Mouse (Mus musculus) T-helper 17 cell (primary cell): ENCODE measurements around the gene Rpl23.

ENCODE experiments used
- in situ Hi-C, 2 experiments: fragments of 300-600 bp; cut with MboI, MseI; formaldehyde crosslinking; loops; 1 replicate in 1 of 2; 2 replicates in 1 of 2; pipeline ENCODE4 v1.15.1; 2025; ENCODE audit warnings: high pct_unique_total_duplicates in 2 of 2

The Rpl23 gene

DNA sequence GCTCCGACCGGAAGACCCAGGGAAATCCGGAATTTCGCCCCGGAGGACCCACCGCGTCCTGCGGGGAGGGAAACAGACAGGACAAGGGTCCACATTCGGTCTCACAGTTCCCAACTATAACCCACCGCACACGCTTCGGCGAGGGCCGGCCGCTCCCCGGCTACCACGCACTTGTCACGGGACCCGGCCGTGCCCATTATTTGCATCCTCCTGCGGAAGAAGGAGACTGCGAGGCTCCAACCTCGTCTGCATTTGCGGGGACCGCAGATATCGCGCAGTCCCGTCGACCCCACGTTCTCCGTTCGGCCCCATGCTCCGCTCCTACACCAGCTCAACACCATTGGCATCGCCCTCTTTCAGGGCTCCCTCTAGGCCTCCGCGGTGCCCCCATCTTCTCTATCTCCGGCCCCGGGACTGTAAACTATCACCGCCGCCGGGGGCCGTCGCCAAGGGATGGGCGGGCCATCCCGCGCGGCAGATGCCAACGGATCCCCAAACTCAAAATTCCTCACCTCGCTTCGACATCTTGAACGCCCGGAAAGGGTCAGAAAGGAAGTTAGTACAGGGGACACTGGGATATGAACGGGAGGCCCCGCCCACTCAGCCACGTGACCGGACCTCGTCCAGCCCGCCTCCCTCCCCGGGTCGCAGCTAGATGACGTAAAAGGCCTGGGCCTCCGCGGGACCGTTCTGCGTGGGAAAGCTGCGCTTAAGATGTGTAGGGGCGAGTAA is at the start of gene Rpl23:
Gene Rpl23, minus strand, starts transcription at position 606 of the 732 bp plus-strand sequence.
- in situ Hi-C loops = loop anchor here in 1 of 2 experiments (10.0 kb wide), 1 partner anchor 423 kb away; the partner anchor contains the start of gene Cdk12

GRCm38 (mm10) chr11:97832001-97832400 is 49.8 kb upstream of the Rpl23 start:
- in situ Hi-C loops = loop anchor here in 1 of 2 experiments (25.0 kb wide), 1 partner anchor 1770 kb away; the partner anchor contains the start of gene Ube2z

DNA sequence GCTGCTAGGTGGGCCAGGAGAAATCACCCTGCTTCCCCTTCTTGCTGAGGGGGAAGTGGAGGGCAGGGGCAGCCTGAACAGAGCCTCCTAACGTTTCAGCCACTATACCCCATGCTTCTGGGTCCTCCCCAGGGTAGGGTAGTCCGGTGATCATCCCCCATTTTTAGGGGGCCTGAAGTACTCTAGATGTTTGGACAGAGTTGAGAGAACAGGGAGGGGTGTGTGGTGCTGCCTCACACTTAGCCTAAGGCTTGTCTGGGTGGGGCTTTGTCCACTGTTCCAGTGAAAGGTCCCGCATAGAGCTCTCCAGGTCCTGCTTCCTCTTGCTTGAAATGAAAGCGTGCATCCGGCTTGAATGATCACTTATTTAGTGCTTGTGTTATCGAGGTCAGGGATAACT is 48.3 kb upstream of the Rpl23 start:
- in situ Hi-C loops = loop anchor here in 1 of 2 experiments (25.0 kb wide), 1 partner anchor 1768 kb away; the partner anchor contains the start of gene Ube2z

DNA sequence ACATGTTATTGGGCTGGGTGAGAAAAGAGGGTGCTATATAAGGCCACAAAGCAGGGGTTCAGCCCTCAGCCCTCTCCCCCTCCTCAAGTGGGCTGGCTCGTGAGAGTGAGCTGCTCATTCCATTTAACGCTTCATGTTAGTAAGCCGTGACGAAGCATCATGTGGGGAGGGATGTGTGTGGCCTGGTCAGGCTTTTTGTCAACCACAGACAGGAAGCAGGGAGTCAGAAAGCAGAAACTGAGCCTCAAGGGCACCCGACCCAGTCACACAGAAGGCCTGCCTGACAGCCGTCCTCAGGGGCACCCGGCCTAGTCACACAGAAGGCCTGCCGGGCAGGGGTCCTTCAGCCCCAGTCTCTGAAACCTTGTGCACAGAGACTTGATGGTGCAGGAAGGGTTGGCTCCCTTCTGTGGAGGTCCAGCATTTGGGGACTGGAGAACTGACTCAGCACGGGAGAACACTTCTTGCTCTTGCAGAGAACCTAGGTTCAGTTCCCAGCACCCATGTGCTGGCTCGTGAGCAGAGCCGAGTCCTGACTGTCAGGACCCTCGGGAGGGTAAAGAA is 47.8 kb upstream of the Rpl23 start:
- in situ Hi-C loops = loop anchor here in 1 of 2 experiments (10.0 to 25.0 kb wide), 2 partner anchors 1525 to 1768 kb away; partner anchors contain the start of genes Hoxb5 and Ube2z

GRCm38 (mm10) chr11:97829365-97829764 is 47.1 kb upstream of the Rpl23 start:
- in situ Hi-C loops = loop anchor here in 1 of 2 experiments (10.0 to 25.0 kb wide), 2 partner anchors 1525 to 1767 kb away; partner anchors contain the start of genes Hoxb5 and Ube2z

GRCm38 (mm10) chr11:97827654-97828053 is 45.4 kb upstream of the Rpl23 start:
- in situ Hi-C loops = loop anchor here in 1 of 2 experiments (10.0 to 25.0 kb wide), 2 partner anchors 1523 to 1765 kb away; partner anchors contain the start of genes Hoxb5 and Ube2z

- in situ Hi-C loops = loop anchor here in 1 of 2 experiments (10.0 to 25.0 kb wide), 2 partner anchors 1522 to 1764 kb away; partner anchors contain the start of genes Hoxb5 and Ube2z
These were observed 44.2 kb upstream of the Rpl23 start for GRCm38 (mm10) chr11:97826414-97826813.

DNA sequence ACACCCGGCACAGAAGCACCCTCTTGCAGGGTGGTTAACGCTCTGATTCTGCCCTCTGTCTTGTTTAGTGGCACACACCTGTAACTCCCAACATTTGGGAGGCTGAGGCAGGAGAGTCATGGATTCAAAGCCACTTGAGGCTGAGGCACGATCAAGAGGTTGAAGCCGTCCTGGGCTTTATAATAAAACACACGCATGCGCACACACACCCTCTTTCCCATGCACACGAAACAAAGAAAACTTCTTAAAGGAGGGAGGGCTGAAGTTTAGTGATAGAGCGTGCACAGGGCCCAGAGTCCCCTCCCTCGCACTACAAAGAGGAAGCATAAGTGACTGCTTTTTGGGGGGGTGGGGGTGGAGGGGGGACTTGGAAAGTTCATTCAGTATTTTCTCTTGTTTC is 43.7 kb upstream of the Rpl23 start:
- in situ Hi-C loops = loop anchor here in 1 of 2 experiments (10.0 to 25.0 kb wide), 2 partner anchors 1521 to 1764 kb away; partner anchors contain the start of genes Hoxb5 and Ube2z

- in situ Hi-C loops = loop anchor here in 1 of 2 experiments (10.0 to 25.0 kb wide), 2 partner anchors 1520 to 1763 kb away; partner anchors contain the start of genes Hoxb5 and Ube2z
These were observed 43.1 kb upstream of the Rpl23 start for GRCm38 (mm10) chr11:97825295-97825694.

- in situ Hi-C loops = loop anchor here in 1 of 2 experiments (10.0 to 25.0 kb wide), 2 partner anchors 1520 to 1763 kb away; partner anchors contain the start of genes Hoxb5 and Ube2z
These were observed 42.7 kb upstream of the Rpl23 start for GRCm38 (mm10) chr11:97824895-97825294.

DNA sequence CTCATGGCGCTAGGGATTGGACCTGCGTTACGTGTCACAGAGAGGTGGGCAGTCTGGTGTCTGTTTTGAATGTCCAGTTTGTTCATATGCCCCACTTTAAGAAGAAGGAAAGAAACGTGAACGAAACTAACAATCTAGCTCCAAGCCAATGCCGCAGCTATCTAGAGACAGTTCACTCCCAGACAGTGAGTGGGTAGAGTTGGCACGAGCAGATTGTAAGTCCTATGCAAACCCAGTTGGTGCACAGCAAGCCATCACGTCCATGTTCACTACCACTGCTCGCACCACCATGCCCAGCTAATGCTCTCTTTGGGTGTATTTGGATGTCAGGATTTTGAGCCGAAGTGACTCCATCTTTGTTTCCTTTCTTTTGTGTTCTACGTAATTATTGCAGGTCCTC is 41.9 kb upstream of the Rpl23 start:
- in situ Hi-C loops = loop anchor here in 1 of 2 experiments (10.0 kb wide), 1 partner anchor 1519 kb away; the partner anchor contains the start of gene Hoxb5

DNA sequence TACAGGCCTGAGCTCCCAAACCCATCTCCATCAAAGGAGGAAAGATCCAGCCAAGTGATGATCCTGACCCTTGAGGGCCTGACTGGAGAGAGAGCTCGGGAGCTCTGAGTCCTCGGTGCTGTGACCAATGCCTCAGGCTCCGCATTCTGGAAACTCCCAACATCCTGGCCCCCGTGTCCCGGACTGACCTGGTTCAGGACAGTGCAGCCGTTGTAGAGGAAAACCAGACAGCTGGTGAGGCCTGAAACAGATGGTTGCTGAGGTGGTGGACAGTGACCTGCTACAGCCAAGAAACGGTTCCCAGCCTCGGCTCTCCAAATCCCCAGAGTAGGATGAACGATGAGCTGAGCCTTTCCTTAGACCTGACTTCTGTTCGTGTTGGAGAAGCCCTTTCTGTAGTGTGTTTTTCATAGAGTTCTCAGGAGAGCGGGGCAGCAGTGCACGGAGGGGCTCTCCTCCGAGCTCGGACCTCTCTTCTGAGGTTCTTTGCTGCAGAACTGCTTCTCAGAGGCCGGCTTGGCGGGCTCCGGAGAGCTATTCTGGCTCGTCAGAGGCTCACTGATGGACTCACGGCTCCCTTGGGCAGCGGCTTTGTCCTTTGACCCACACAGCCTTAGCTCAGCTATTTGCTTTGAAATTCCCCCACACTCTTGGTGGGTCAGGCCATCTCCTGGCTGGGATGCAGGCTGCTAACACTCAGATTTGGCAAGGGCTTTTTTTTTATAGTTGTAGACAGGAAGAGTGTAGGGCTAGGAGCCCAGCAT is 40.8 kb upstream of the Rpl23 start:
- in situ Hi-C loops = loop anchor here in 1 of 2 experiments (10.0 kb wide), 1 partner anchor 1518 kb away; the partner anchor contains the start of gene Hoxb5

DNA sequence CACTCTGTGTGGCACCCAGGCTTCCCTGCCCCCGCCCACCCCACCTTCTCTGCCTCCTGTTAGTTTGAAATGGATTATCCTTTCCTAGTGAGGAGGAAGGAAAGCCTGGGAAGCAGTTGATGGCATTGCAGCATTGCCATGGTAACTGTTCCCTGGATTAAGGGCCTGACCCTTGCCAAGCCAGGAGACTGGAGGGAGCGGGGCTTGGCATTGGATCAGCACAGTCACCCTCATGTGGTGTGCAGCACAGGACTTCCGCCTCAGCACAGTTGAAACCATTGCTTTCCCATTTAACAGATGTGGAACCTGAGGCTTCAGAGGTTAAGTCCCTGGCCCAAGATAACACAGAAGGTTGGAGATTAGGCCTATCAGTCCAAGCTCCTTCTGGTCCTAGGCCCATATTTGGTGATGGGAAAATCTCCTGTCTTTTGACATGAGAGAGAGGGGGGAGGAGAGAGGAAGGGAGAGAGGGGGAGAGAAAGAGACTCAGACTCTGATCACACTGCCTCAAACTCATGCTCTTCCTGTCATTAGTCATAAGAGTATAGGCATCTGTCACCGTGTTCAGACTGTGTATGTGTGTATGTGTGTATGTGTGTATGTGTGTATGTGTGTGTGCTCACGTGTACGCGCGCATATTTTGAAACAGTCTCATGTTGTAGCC is 39.3 kb upstream of the Rpl23 start:
- in situ Hi-C loops = loop anchor here in 1 of 2 experiments (10.0 kb wide), 1 partner anchor 1517 kb away; the partner anchor contains the start of gene Hoxb5

GRCm38 (mm10) chr11:97820840-97821239 is 38.6 kb upstream of the Rpl23 start:
- in situ Hi-C loops = loop anchor here in 1 of 2 experiments (10.0 kb wide), 1 partner anchor 1516 kb away; the partner anchor contains the start of gene Hoxb5

DNA sequence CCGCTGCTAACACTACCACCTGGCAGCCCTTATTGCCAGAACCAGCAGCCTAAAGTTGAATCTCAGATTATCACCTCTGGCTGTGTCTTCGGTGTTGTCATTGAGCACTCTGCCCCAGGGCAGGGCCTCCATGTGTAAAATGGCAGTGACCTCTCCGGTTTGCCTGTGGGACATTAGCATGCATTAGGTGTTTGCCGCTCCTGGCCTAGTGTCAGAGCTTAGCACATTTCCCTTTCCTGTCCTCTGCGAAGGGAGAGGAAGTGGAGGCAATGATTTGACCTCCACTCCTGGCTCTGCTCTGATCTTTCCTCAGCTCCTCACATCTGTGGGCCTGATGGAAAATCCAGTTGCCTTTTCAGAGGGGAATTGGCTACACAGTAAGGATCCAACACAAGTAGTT is 37.7 kb upstream of the Rpl23 start:
- in situ Hi-C loops = loop anchor here in 1 of 2 experiments (10.0 kb wide), 1 partner anchor 1515 kb away; the partner anchor contains the start of gene Hoxb5

- in situ Hi-C loops = no loop called here
These were observed 36.9 kb upstream of the Rpl23 start for GRCm38 (mm10) chr11:97819102-97819501.

- in situ Hi-C loops = no loop called here
These were observed 36.3 kb upstream of the Rpl23 start for GRCm38 (mm10) chr11:97818571-97818970.

DNA sequence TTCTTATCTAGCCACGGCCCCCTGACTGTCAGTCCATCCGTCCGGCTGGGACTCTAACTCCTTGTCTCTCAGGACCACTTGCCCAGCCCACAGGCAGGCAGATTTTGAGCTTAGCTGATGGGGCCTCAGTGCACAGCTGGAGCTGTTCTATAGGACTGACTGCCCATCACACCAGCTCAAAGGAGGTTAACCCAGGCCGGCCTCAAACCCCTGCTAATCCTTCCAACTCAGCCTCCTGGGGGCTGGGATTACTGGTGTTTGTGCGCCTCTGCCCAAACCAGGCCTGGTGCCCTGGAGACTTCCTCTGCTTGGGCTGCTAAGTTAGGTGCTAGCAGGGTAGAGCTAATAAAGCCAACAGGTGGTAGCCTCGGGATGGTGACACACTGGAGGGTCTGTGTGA is 35.8 kb upstream of the Rpl23 start:
- in situ Hi-C loops = no loop called here

GRCm38 (mm10) chr11:97817379-97817778 is 35.1 kb upstream of the Rpl23 start:
- in situ Hi-C loops = no loop called here

- in situ Hi-C loops = no loop called here
These were observed 34.7 kb upstream of the Rpl23 start for GRCm38 (mm10) chr11:97816916-97817315.
